Mouse (Mus musculus) MN1 (cell line): ENCODE results near the gene Rusc1.

ENCODE experiments used
- DNase-seq: peaks from one replicate; pipeline ENCODE4 v3.0.0-alpha.2; 2016; ENCODE audit warnings: low spot score

Rusc1 gene

DNA sequence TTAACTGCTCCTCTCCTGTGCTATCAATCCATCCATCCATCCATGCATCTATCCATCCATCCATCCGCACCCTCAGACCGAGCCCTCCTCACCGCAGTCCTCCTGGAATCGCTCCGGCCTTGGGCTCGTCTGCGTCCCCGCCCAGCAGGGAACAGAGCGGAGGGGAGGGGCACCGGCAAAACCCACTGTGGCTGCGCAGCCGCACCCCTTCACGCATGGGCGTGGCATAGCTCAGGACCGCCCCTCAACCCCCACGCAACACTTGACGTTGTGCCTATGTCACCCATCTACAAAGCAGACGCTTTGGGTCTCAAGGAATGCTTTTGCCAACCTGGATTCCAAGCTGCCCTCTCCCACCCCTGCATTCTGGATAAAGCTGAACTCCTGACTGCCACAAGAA lies at the start of gene Rusc1:
Gene Rusc1, minus strand, starts transcription at position 137 of the 400 bp plus-strand sequence.
- peak; percentile 91 for DNase-seq

DNA sequence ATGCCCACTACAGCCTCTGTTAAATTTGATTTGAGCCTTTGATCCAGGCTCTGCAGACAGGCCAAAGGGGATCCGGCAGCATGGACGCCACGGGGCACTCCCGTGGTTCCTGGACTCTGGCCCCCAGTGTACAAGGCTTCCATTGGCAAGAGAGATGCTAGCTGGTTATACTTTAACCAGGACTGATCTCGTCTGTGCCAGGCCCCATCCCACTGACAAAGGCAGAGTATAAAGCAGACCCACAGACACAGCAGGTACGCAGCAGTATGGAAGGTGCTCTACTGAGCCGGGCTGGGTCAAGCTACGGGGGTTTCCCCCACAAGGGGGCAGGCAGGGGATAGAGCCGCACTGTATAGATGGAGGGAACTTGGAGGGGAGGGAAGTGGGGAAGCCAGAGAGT lies 43.3 kb upstream of the Rusc1 start:
- no peak for DNase-seq

DNA sequence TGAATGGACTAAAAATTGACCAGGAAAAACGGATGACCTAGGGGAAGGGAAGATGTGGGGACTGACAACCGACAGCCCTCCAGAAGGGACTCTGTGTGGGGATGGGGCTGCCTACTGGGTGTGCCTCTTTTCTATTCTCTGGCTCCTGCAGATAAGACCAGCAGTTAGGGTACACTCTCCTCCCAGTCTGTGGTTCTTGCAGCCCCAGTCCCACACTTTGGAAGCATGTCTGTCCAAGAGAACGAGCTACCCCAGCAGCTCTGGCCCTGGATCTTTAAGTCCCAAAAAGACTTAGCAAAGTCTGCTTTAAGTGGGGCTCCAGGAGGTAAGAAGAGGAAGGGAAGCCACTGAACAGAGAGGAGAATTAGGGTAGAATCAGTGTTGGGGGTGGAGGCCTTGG lies 42.8 kb upstream of the Rusc1 start, which contains the start of gene Pklr:
Gene Pklr, plus strand, starts transcription at position 185 of the 400 bp plus-strand sequence.
- DNase-seq, result no peak

DNA sequence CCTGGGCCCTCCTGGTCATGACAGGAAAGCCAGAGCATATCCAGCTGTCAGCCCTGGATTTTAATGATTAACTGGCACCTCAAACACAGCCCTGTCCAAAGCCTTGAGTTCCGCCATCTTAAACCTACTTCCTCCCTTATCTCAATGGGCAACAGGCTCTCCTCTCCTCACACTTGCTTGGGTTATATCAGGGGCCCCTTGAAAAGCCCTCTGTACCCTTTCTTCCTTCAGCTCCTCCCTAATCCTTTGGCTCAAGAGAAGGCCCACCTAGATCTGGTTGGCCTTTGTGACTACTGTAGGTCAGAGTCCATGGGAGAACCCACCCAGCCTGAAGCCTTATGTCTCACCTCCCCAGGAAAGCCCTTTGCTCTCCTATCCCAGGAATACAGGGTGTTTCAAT lies 40.6 kb upstream of the Rusc1 start:
- DNase-seq, result no peak

DNA sequence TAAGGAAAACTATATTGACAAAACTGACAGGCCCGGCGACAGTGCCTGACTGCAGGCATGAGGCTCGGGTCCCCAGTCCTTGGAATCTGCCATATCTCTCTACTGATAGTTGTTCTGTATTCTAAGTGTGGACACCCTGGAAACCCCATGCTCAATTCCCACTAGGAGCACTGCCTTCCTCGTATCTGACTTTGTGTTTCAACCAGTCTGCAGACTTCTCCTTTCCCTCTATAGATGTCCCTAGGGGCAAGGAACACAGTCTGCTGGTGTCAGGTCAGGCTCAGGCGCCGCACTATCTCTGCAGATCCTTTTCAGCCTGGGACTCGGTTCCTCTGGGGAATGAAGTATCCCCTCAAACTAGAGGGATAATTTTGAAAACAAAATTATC lies 39.9 kb upstream of the Rusc1 start:
- no peak for DNase-seq

DNA sequence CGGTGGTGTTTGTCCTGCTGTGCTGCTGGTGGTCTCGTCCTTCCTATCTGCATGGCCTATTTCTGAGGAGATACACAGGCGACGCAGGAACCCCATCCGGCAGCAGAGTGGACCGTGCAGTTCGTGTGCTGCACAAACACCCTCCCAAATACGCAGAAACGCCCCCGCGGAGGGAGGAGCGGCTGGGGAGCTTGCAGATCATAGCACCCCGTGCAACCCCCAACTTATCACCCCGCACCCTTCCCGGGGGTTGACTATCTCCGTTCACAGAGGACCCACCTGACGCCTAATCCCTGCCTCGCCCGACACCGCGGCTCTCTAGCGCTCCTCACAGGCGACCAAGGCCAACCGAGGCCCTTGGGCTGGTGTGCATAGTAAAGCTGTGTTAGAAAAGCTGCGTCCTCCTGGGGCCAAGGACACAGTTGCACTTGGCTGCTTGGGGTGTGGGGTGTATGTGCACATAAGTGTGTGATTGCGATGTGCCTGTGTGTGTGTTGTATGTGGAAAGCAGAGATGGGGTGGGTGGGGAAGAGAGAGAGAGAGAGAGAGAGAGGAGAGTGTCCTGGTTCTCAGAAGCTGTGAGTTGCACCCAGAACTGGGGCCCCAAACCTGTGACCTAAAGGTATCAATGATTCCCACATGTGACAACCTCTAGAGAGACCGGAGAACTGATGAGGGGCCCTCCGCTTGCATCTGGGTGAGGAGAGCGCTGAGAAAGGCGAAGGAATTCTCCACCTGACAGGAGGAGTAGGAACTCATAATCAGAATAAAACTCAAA lies 39.4 kb upstream of the Rusc1 start:
- DNase-seq, result no peak

DNA sequence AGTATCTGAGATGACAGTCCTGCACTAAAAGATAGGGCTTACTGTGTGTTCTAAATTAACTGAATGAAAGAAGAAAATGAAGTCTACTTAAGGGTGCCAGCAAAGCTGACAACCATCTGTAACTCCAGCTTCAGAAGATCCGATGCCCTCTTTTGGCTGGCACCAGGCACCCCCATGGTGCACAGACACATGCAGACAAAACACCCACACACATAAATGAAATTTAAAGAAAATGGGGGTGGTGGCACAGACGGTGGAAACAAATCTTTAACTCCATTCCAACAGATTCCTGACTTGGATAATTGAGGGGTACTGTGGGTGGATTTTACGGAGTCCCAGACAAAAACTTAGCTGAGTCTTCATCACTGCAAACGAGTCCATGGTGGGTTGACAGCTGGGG lies 38.7 kb upstream of the Rusc1 start:
- no peak for DNase-seq

DNA sequence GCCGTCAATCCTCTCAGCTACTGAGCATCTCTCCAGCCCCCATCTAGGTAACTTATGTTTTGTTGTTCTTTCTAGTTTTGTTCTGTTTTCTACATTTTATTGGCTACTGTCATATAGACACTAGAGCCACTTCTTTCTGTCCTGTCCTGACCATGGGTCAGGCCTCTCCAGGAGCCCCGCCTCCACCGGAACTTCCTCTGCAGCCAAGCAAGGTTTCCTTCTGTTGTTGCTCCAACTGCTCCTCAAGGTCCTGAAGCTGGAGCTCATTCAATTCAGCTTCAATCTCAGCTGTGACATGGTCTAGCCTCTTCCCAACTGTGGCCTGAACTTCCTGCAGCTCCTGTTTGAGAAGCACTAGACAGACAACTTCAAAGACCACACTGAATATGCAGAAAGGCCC lies 36.8 kb upstream of the Rusc1 start:
- DNase-seq, result no peak

DNA sequence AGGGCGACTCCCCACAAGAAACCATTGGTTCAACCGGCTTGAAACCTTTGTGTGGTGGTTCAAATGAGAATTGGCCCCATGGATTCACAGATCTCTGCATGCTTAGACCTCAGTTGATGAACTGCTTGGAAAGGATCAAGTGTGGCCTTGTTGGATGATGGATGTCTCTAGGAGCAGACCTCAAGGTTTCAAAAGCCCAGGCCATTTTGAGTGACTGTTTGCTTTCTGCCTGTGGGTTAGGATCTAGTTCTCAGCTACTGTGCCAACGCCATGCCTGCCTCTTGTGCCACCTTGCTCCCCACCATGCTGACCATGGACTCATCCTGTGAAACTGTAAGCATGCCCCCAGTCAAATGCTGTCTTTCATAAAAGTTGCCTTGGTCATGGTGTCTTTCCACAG lies 32.9 kb upstream of the Rusc1 start:
- no peak for DNase-seq

DNA sequence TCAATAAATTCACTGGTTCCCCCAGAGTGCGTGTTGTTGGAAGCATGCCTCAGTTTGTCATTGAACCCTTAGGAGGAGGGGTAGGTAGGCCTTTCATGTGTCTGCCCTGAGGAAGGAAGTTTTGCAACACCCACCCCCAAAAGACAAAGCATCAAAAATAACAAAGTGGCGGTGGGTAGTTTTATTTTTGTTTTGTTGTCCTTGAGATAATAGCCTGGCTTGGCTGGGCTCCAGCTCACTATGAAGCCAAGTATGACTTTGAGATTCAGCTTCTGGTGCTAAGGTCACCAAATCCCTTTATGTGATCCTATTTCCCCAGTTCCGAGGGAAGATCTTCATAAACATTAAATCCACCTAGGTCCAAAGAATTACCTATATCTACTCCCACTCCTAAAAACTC lies 31.1 kb upstream of the Rusc1 start:
- DNase-seq, result no peak

DNA sequence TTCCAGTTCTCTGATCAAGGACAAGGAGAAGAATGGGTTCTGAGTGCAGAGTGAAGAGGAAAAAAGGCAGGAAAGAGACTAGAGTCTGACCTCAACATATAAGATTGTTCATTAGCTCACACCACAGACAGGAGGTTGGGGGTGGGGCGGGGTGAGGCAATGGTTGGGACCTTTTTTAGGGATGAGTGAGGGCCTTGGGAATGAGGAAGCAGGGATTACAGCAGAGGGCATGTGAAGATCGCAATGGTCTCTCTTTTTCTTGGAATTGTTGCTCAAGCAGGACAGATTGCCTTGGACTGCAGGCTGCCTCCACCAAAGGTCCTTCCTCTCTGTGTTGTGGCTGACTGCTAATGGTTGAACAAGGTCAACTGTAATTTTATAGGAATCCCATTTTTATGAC lies 30.2 kb upstream of the Rusc1 start:
- no peak for DNase-seq

DNA sequence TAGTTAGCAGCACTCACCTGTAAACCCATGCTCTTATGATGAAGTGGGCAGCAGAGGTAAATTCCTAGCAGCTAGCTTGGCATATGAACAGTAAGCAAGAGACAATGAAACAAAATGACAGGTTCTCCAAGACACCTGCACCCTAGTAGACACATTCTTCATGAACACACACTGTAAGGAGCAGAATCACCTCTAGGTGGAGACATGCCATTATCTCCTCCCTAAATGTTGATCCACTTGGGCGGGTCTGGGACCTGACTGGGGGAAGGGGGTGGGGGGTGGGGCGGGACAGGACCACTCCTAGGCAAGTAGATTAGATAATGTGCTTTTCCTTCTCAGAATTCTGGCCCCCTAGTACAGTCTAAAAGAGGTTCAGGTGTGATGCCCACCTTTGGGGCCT lies 22.4 kb upstream of the Rusc1 start:
- peak; percentile 45 for DNase-seq

DNA sequence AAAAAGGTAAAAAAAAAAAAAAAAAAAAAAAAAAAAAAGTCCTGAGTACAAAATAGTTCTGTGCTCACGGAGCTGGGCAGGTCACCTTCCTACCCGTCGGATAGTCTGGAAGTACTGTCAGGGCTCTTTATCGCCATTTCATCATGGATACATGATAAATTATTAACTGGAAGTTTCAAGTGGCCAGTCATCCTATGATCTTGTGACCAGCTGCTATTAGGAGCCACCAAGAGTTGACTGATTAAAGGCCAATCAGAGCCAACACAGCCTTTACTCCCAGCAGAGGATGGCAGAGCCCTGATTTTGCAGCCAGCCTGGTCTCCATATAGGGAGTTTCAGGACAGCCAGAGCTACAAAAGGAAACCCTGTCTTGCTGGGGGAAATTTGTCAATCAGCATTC lies 19.9 kb upstream of the Rusc1 start:
- no peak for DNase-seq

DNA sequence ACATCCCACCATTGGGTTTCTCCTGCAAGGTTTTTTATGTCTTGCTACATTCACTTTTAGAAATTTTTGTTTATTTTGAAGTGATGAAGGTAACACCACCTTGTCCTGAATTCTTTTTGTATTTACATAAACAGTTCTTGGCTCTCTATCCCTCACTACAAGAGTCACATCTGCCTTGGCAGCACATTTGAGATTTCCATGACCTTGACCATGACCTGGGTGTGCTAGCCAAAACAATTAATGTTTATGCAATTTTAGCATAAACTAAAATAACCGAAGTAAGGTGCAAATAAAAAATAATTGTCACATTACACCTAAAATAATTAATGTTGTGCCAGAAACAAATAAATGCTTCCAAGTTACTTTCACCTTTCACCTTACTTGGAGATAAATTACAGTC lies 15.0 kb upstream of the Rusc1 start:
- no peak for DNase-seq

DNA sequence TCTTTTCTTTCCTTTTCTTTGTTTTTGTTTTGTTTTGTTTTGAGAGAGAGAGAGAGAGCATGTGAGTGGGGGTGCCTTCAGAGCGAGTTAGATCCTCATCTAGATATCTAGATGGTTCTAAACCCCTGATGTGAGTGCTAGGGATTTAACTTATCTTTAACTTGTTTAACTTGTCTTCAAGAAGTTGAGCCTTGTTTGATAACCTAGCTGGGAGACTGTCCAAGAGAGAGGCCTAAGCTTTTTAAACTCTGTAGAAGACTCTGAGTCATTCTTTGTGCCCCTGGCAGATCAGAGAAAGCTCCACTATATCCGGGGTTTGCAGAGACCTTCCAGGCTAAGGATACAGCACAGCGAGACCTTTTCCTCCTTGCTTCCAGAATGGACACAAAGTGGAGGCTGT lies 14.4 kb upstream of the Rusc1 start:
- no peak for DNase-seq

DNA sequence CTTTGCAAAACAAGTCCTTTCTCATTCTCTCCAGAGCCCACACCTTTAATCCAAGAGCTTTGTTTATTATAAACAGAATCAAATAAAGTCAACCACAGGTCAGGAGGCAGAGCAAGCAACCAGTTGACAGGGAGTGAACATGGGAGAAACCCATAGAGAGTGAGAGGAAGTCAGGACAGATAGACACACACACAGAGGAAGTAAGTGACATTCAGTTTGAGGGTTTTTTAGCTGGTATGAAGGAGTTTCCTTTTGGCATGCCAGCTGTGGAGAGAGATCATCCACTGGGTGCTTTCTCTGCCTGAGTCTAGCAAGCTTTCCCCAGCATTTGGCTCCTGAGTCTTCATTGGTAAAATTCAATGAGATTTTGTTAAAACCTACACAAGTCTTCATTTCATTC lies 13.8 kb upstream of the Rusc1 start:
- DNase-seq, result no peak

DNA sequence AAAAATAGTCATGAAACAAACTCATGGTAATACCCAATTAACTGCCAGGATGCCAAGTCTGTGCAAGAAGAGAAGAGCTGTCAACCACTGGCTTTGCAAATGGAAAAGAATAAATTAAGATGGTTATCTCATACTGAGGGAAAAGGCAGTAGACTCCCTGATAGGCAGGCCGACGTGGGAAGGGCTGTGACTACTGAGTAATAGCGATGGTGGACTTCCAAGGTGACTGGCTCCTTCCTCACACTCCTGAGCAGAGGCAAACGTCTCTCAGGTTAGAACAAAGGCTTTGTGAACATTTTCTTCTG lies 10.1 kb upstream of the Rusc1 start:
- DNase-seq, result peak; percentile 59

DNA sequence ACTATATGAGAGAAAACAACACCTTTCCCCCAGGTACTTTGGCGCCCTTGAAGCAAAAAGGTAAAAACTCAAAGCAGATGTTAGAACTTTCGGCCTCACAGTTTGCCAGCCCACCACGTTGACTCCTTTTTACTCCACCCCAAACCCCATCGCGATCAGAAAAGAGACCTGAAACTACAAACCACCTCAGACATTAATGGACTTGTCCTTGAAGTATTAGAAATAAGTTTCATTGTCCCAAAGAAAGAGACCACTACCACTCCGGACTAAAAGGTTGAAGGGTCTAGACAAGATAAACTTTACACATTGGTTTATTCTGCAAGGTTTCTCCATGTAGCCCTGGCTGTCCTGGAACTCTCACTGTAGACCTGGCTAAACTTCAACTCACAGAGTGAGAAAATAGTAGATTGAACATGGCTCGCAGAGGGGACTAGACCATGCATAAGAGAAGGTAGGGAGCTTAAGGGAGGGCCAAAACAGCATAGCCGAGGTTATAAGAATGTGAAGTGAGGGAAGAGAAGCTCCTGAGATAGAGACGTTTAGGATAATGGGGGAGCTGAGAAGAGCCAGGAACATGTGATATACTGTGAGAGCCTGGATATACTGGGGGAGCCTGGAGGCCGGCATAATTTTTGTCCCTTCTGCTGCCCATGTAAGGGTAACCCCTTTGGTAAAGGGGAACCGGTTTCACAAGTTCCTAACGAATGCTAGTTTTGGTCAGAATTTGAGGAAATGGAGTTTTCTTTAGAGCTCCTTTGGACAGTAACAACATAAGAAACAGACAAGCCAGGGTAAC lies 9.6 kb upstream of the Rusc1 start:
- DNase-seq, result no peak

DNA sequence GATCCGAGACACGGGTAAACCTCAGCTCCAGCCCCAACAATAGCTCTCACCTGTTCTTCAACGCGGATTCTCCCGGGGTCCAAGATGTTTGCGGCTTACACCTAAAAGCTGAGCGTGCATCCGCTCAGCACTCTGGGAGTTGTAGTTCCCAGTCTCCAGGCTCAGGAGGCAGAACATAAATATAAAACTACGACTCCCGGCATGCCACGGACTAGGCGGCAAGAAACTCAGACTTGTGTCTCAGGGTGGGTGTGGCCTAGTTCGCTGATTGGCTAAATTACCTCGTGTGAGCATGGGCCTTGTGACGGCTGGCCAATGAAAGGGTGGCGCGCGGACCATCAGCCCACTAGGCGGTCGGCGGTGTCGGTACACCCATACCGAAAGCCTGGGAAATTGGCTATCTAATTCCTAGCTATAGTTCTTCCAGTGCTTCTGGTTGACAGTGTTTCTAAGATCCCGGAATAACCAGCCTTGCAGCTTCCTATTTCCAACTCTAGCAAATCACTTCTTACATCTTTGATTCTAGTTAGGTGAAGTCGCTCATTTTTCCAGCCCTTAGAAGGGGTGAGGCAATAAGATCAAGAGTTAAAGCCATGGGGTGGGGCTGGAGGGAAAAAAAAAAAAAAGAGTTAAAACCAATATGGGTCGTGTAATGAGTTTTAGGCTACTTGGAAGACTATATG lies 8.8 kb upstream of the Rusc1 start, which contains the start of gene Fdps:
Gene Fdps, minus strand, starts transcription at position 148 of the 683 bp plus-strand sequence.
- peak; percentile 99 for DNase-seq

DNA sequence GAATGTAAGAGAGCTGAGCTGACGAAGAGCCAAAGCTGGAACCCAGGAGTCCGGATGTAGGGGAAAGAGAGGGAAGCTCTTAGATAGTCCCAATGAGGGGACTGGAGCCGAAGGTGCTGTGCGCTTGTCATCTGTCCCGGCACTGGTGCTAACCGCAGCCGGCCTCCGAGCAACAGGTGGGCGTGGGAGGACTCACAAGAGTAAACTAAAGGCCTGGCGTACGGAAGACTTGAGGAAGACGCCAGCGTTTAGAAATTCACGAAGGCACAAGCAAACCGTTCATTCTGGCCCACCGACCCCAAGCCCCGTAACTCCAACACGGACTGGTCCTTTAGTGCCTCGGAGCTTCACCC lies 8.3 kb upstream of the Rusc1 start:
- peak; percentile 56 for DNase-seq

DNA sequence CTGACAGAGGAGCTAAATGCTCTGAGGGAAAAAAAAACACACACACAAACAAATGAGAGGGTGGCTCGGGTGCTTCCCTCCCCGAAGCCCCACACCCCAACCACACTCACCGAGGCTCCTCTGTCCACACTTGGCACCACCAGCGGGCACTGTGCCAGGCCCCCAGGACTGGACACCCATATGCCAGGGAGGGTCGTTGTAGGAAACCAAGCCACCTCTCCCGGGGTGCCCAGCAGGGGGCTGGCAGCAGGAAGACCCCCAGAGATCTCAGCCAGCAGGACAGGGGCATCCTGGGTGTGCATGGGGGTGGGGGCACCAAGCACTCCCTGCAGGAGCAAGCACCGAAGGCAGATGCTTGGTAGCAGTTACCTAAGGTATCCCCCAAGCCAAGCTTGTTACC lies 7.7 kb upstream of the Rusc1 start, which contains the start of gene Gm43738:
Gene Gm43738, minus strand, starts transcription at position 289 of the 400 bp plus-strand sequence.
- DNase-seq, result peak; percentile 34

DNA sequence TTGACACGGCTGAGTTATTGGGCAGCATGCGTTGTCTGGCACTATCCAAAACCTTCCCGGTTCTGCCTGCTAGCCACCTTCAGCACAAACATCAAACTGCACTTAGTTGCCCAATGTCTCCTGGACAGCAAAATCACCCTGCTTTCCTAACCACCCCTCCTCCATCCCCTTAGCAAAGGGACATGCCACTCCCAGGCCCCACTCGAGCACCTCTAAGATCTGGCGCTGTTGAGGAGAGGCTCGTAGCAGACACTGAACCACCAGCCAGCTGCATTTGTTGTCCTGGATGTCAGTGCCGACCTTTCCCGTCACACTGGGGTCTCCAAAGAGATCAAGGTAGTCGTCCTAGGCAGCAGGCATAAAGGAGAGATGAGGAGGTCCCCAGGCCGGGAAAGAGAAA lies 910 bp upstream of the Rusc1 start:
- DNase-seq, result no peak

DNA sequence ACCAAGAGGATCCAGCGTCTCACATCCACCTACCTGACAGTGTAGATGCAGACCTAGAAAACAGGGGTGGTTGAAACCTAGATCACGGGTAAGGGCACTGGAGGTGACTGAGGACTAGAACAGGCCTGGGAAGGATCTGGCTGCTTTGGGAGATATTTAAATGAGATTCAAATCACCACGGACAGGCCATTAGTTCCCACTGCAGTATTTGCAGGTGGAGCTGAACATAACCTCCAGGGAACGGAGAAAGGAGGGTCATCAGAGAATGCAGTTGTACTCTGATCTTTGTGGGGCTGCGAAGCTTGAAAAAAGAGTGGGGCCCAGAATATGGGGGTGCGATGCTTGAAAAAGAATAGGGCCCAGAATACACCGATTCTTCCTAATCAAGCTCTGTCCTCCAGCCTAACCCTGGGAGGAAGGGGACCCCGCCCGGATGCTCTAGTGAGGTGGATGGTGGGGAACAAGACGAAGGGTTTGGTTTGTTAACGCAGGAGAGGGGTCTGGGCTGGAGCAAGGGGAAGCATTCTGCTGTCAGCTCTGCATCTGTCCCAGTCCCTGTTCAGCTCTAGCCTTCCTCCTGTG lies 511 bp downstream of the Rusc1 start:
- DNase-seq, result no peak
